Mouse (Mus musculus): ENCODE measurements around the gene Gabrb3. TPM values are rescaled to one million over a fixed set of nuclear protein-coding genes. Genes with fewer than 3 reads are reported as not detected.

The Gabrb3 gene
- polyA plus RNA-seq, 1 experiment = not detected

DNA sequence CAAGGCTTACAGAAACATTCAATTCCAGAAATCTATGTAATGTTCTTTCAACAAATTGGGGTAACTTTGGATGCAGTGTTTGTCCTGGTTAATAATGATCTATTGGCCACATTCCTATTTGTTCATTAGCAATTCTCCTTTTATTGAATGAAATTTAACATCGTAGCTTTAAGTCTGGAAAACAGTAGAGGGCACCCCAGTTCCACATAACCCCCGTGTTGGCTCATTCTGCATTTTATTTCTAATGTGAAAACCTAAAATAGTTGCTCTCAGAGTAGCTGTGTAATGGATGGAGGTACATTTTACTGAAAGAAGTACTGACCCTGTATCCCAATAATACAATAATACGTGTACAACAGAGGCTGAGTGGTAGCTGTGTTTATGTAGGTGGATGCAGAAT is 93.5 kb downstream of the Gabrb3 start:
- Histone ChIP-seq H3K79me2 (ENCODE audit: control insufficient read depth, insufficient read depth) (no peaks in the 10 kb centered on the region), H3K27me3 (ENCODE audit: control insufficient read depth, insufficient read depth, insufficient read length) (no peaks in the 10 kb centered on the region), H3K4me3 (no peak overlapping the region), H3K4me2 (ENCODE audit: low read depth) (no peak overlapping the region), H3K36me3 (ENCODE audit: control insufficient read depth, insufficient read depth) (no peaks in the 10 kb centered on the region), H3ac (ENCODE audit: control insufficient read depth, insufficient read length) (no peak overlapping the region)
- TF ChIP-seq E2F4 (IDR thresholded peaks at IDR 0.05; ENCODE audit: insufficient read depth) (no peak), SRF (IDR thresholded peaks at IDR 0.05; ENCODE audit: control insufficient read depth, insufficient read length, low read depth) (no peak), REST (IDR thresholded peaks at IDR 0.05; ENCODE audit: insufficient read depth, insufficient read length) (no peak), MYOG (IDR thresholded peaks at IDR 0.05; ENCODE audit: control insufficient read depth in 1 of 3, insufficient read depth in 1 of 3, insufficient read length in 2 of 3, low read depth in 2 of 3) (no peak), USF1 (IDR thresholded peaks at IDR 0.05; ENCODE audit: low read depth) (no peak), CEBPB (IDR thresholded peaks at IDR 0.05; ENCODE audit: insufficient read depth, poor library complexity, severe bottlenecking) (no peak), POLR2AphosphoS2 (IDR thresholded peaks at IDR 0.05; ENCODE audit: insufficient read length, low read depth) (no peak), MYOD1 (IDR thresholded peaks at IDR 0.05; ENCODE audit: control insufficient read depth in 1 of 3, insufficient read length in 2 of 3, low read depth in 2 of 3) (no peak), MAX (IDR thresholded peaks at IDR 0.05; ENCODE audit: low read depth) (no peak), POLR2A (IDR thresholded peaks at IDR 0.05; ENCODE audit: insufficient read length, low read depth) (no peak), TCF3 (IDR thresholded peaks at IDR 0.05; ENCODE audit: insufficient read length, low read depth) (no peak), TCF12 (IDR thresholded peaks at IDR 0.05; ENCODE audit: insufficient read depth, poor library complexity, severe bottlenecking) (no peak)

DNA sequence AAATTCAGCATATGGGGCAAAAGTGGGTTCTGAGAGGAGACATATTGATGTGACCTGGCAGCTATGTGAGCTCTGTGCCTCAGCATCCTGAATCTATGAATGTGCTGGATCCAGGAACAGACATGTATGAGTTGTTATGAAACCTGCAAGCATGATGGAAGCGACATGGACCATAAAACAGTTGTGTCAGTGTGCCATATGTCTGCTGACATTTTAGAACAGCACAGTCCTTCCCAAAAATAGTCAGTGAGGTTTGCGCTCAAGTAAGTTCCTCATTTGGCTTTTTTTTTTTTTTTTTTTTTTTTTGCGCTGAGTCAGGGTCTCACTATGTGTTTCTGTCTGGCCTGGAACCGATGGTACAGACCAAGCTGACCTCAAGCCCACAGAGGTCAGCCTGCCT is 110.0 kb downstream of the Gabrb3 start:
- H3K27me3 ChIP-seq (ENCODE audit: control insufficient read depth, insufficient read depth, insufficient read length) = no peaks in the 10 kb centered on the region
- H3ac ChIP-seq (ENCODE audit: control insufficient read depth, insufficient read length) = no peak overlapping the region
- no peak for TF ChIP-seq TCF12 (IDR thresholded peaks at IDR 0.05; ENCODE audit: insufficient read depth, poor library complexity, severe bottlenecking)
- no peak for TF ChIP-seq MYOD1 (IDR thresholded peaks at IDR 0.05; ENCODE audit: control insufficient read depth in 1 of 3, insufficient read length in 2 of 3, low read depth in 2 of 3)
- no peak for TF ChIP-seq MAX (IDR thresholded peaks at IDR 0.05; ENCODE audit: low read depth)
- TF ChIP-seq SRF (IDR thresholded peaks at IDR 0.05; ENCODE audit: control insufficient read depth, insufficient read length, low read depth) = no peak
- no peak for TF ChIP-seq CEBPB (IDR thresholded peaks at IDR 0.05; ENCODE audit: insufficient read depth, poor library complexity, severe bottlenecking)
- no peak for TF ChIP-seq USF1 (IDR thresholded peaks at IDR 0.05; ENCODE audit: low read depth)
- no peak for TF ChIP-seq REST (IDR thresholded peaks at IDR 0.05; ENCODE audit: insufficient read depth, insufficient read length)
- no peak for TF ChIP-seq E2F4 (IDR thresholded peaks at IDR 0.05; ENCODE audit: insufficient read depth)
- no peak for TF ChIP-seq MYOG (IDR thresholded peaks at IDR 0.05; ENCODE audit: control insufficient read depth in 1 of 3, insufficient read depth in 1 of 3, insufficient read length in 2 of 3, low read depth in 2 of 3)
- TF ChIP-seq POLR2AphosphoS2 (IDR thresholded peaks at IDR 0.05; ENCODE audit: insufficient read length, low read depth) = no peak
- TF ChIP-seq POLR2A (IDR thresholded peaks at IDR 0.05; ENCODE audit: insufficient read length, low read depth) = no peak
- no peak for TF ChIP-seq TCF3 (IDR thresholded peaks at IDR 0.05; ENCODE audit: insufficient read length, low read depth)
- no peaks in the 10 kb centered on the region for H3K36me3 ChIP-seq (ENCODE audit: control insufficient read depth, insufficient read depth)
- H3K4me2 ChIP-seq (ENCODE audit: low read depth) = no peak overlapping the region
- H3K79me2 ChIP-seq (ENCODE audit: control insufficient read depth, insufficient read depth) = no peaks in the 10 kb centered on the region
- H3K4me3 ChIP-seq = no peak overlapping the region

- Histone ChIP-seq H3K36me3 (ENCODE audit: control insufficient read depth, insufficient read depth) (no peaks in the 10 kb centered on the region), H3K4me2 (ENCODE audit: low read depth) (no peak overlapping the region), H3K79me2 (ENCODE audit: control insufficient read depth, insufficient read depth) (no peaks in the 10 kb centered on the region), H3K4me3 (no peak overlapping the region), H3K27me3 (ENCODE audit: control insufficient read depth, insufficient read depth, insufficient read length) (no peaks in the 10 kb centered on the region), H3ac (ENCODE audit: control insufficient read depth, insufficient read length) (no peak overlapping the region)
- no peak for TF ChIP-seq MYOD1 (IDR thresholded peaks at IDR 0.05; ENCODE audit: control insufficient read depth in 1 of 3, insufficient read length in 2 of 3, low read depth in 2 of 3)
- no peak for TF ChIP-seq POLR2A (IDR thresholded peaks at IDR 0.05; ENCODE audit: insufficient read length, low read depth)
- TF ChIP-seq TCF12 (IDR thresholded peaks at IDR 0.05; ENCODE audit: insufficient read depth, poor library complexity, severe bottlenecking) = no peak
- no peak for TF ChIP-seq MAX (IDR thresholded peaks at IDR 0.05; ENCODE audit: low read depth)
- TF ChIP-seq REST (IDR thresholded peaks at IDR 0.05; ENCODE audit: insufficient read depth, insufficient read length) = no peak
- no peak for TF ChIP-seq CEBPB (IDR thresholded peaks at IDR 0.05; ENCODE audit: insufficient read depth, poor library complexity, severe bottlenecking)
- no peak for TF ChIP-seq MYOG (IDR thresholded peaks at IDR 0.05; ENCODE audit: control insufficient read depth in 1 of 3, insufficient read depth in 1 of 3, insufficient read length in 2 of 3, low read depth in 2 of 3)
- no peak for TF ChIP-seq USF1 (IDR thresholded peaks at IDR 0.05; ENCODE audit: low read depth)
- no peak for TF ChIP-seq E2F4 (IDR thresholded peaks at IDR 0.05; ENCODE audit: insufficient read depth)
- no peak for TF ChIP-seq SRF (IDR thresholded peaks at IDR 0.05; ENCODE audit: control insufficient read depth, insufficient read length, low read depth)
- TF ChIP-seq TCF3 (IDR thresholded peaks at IDR 0.05; ENCODE audit: insufficient read length, low read depth) = no peak
Measured at GRCm38 (mm10) chr7:57529954-57530353, 110.5 kb downstream of the Gabrb3 start.

DNA sequence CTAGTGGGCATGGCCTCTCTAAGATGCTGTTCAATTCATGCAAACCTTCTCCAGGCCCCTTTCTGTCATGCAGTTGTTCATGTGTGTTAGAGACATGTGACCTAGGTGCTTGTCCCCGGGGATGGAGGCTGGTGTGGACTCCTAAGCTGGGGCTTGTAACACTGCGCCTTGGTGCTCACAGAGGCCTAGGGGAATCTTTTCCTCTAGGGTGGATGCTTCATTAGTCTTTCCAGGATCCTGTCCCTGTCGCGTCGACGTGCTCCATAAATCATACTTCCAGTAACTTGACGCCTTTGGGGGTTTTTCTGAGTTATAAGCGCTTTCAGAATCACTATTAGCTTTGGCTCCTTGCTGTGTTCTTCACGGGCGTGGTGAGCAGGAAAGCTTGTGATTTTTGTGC is 113.2 kb downstream of the Gabrb3 start:
- H3K4me2 ChIP-seq (ENCODE audit: low read depth) = no peak overlapping the region
- H3K36me3 ChIP-seq (ENCODE audit: control insufficient read depth, insufficient read depth) = no peaks in the 10 kb centered on the region
- no peak for TF ChIP-seq TCF12 (IDR thresholded peaks at IDR 0.05; ENCODE audit: insufficient read depth, poor library complexity, severe bottlenecking)
- TF ChIP-seq MYOG (IDR thresholded peaks at IDR 0.05; ENCODE audit: control insufficient read depth in 1 of 3, insufficient read depth in 1 of 3, insufficient read length in 2 of 3, low read depth in 2 of 3) = no peak
- H3K27me3 ChIP-seq (ENCODE audit: control insufficient read depth, insufficient read depth, insufficient read length) = no peaks in the 10 kb centered on the region
- no peak overlapping the region for H3ac ChIP-seq (ENCODE audit: control insufficient read depth, insufficient read length)
- no peak overlapping the region for H3K4me3 ChIP-seq
- H3K79me2 ChIP-seq (ENCODE audit: control insufficient read depth, insufficient read depth) = no peaks in the 10 kb centered on the region

GRCm38 (mm10) chr7:57538565-57538964 is 119.1 kb downstream of the Gabrb3 start:
- no peak overlapping the region for H3K4me2 ChIP-seq (ENCODE audit: low read depth)
- H3K36me3 ChIP-seq (ENCODE audit: control insufficient read depth, insufficient read depth) = no peaks in the 10 kb centered on the region
- H3K27me3 ChIP-seq (ENCODE audit: control insufficient read depth, insufficient read depth, insufficient read length) = no peaks in the 10 kb centered on the region
- no peak overlapping the region for H3ac ChIP-seq (ENCODE audit: control insufficient read depth, insufficient read length)
- no peaks in the 10 kb centered on the region for H3K79me2 ChIP-seq (ENCODE audit: control insufficient read depth, insufficient read depth)
- TF ChIP-seq SRF (IDR thresholded peaks at IDR 0.05; ENCODE audit: control insufficient read depth, insufficient read length, low read depth) (no peak), MYOG (IDR thresholded peaks at IDR 0.05; ENCODE audit: control insufficient read depth in 1 of 3, insufficient read depth in 1 of 3, insufficient read length in 2 of 3, low read depth in 2 of 3) (no peak), CEBPB (IDR thresholded peaks at IDR 0.05; ENCODE audit: insufficient read depth, poor library complexity, severe bottlenecking) (no peak), USF1 (IDR thresholded peaks at IDR 0.05; ENCODE audit: low read depth) (no peak), POLR2AphosphoS2 (IDR thresholded peaks at IDR 0.05; ENCODE audit: insufficient read length, low read depth) (no peak), E2F4 (IDR thresholded peaks at IDR 0.05; ENCODE audit: insufficient read depth) (no peak)
- H3K4me3 ChIP-seq = no peak overlapping the region
